Mouse (Mus musculus) E14TG2a.4 (cell line): ENCODE measurements around the gene Tanc2.

Experiments
- CTCF ChIP-seq: conservative IDR thresholded peaks from 2 replicates; pipeline ENCODE4 v1.5.1; 2014; ENCODE audit warnings: low read length
- NANOG ChIP-seq: IDR thresholded peaks from 2 replicates; pipeline ENCODE4 v1.6.1; 2014; ENCODE audit warnings: borderline replicate concordance, low read length, mixed read lengths

- TF ChIP-seq CTCF: peak; percentile 64
- TF ChIP-seq NANOG: no peak
These were observed 41.4 kb upstream of the Tanc2 start for GRCm38 (mm10) chr11:105548383-105548782.
